In the genomic region with DNA sequence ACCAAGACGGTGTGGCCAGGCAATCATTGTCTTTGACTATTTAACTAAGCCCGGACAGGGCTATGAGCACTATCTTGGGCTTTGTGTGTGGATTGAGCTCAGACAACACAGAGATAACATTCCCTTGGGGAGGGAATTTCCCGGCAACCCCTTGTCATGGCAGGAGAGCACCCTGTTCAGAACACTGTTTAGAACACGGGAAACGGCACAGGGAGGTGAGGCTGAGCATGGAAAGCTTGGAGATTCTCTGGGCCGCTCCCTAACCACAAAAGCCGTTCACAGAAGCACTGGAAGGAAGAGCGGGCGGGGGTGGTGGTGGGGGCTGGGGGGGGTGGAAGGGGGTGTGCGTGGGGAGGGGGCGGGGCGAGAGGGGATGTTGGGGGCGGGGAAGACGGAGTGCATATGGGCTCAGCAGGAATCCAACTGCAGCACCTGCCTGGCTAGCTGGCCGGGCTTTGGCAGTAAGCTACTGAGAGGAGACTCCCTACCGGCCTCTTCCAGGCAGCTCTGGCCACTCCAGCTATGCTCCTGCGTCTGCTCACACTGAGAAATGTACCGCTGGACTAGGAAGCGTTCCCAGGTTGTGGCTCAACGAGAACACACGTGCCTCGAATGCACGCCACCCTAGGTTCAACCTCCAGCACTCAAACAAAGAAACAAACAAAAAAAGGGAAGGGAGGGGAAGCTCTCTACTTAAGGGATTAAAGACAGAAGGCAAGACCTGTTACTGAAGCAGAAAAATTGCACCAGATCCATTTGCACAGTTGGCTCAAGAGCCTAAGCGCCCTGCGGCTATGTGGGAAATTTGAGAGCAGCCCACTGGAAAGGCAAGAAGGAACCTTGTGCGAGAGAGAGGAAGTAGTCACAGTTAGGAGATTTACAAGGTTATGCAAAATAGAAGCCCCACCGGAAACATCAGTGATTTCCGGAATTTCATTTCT, we compare ENCODE assay signal across 8 mouse cellular contexts. TPM values are rescaled to one million over a fixed set of nuclear protein-coding genes. Genes with fewer than 3 reads are reported as not detected.
DNase-seq lines count a peak whose midpoint lies in the region; ATAC-seq and TF ChIP-seq lines count a peak whose summit lies in the region.

No protein-coding gene starts in this region.

- no peaks in the 10 kb centered on the region for H3K79me2 ChIP-seq in CH12.LX (replicated peaks; ENCODE audit: control insufficient read depth, extremely low read depth, insufficient read depth, poor library complexity, severe bottlenecking)

- 0 out of 2 replicates have a peak, but pooled peaks have one; percentile 23 for TF ChIP-seq POLR2A in CH12.LX (IDR thresholded peaks at IDR 0.05; ENCODE audit: low read depth, low read length)
- TF ChIP-seq POLR2A in thymus, adult 2 months (IDR thresholded peaks at IDR 0.05; ENCODE audit: control insufficient read depth, extremely low read depth, insufficient read depth, low read length, poor library complexity), result no peak

- TF ChIP-seq RAD21 in CH12.LX (IDR thresholded peaks at IDR 0.05; ENCODE audit: low read depth, low read length), result no peak

- TF ChIP-seq CTCF in CH12.LX (conservative IDR thresholded peaks at IDR 0.05 in 1 of 2, IDR thresholded peaks at IDR 0.05 in 1 of 2; ENCODE audit: low read depth in 2 of 2, low read length in 2 of 2), result no peak
- no peak for TF ChIP-seq CTCF in thymus, adult 2 months (IDR thresholded peaks at IDR 0.05; ENCODE audit: borderline replicate concordance, control insufficient read depth, extremely low read depth, insufficient read depth, low read length, poor library complexity)

- H3K36me3 ChIP-seq in CH12.LX (replicated peaks in 1 of 2; ENCODE audit: control insufficient read depth in 1 of 2, insufficient read depth in 1 of 2, low read length in 1 of 2), result no peaks in the 10 kb centered on the region
- H3K36me3 ChIP-seq in embryonic facial prominence, embryonic 14.5 days (ENCODE audit: control insufficient read depth, insufficient read depth, low read length), result no peaks in the 10 kb centered on the region
- no peaks in the 10 kb centered on the region for H3K36me3 ChIP-seq in limb, embryonic 10.5 days
- no peaks in the 10 kb centered on the region for H3K36me3 ChIP-seq in thymus, adult 2 months (ENCODE audit: control insufficient read depth, insufficient read depth, low read length)

- no peaks in the 10 kb centered on the region for H3K27me3 ChIP-seq in CH12.LX (replicated peaks)
- no peaks in the 10 kb centered on the region for H3K27me3 ChIP-seq in embryonic facial prominence, embryonic 14.5 days (replicated peaks; ENCODE audit: control insufficient read depth, insufficient read depth, low read length)
- H3K27me3 ChIP-seq in limb, embryonic 10.5 days (ENCODE audit: low read depth, poor library complexity, severe bottlenecking), result no peaks in the 10 kb centered on the region
- no peaks in the 10 kb centered on the region for H3K27me3 ChIP-seq in thymus, adult 2 months (ENCODE audit: control insufficient read depth, insufficient read depth, low read length)

- TF ChIP-seq EP300 in CH12.LX (IDR thresholded peaks at IDR 0.05; ENCODE audit: low read length), result peak; percentile 38; the same call in 1 of the 2 replicates

- intact Hi-C loops in heart, postnatal 14 days (cut with DNase I), result loop anchor here (2.0 to 10.0 kb wide), 3 partner anchors 17 to 757 kb away; no protein-coding TSS in a partner anchor

- 11% methylated on average over 24 of the region's 28 CpGs for WGBS in embryonic facial prominence, embryonic 14.5 days
- 19% methylated on average over 28 of the region's 28 CpGs for WGBS in limb, embryonic 10.5 days
- 8% methylated on average over 26 of the region's 28 CpGs for WGBS in thymus, adult 2 months

- in situ Hi-C loops in CH12.LX (cut with MboI; ENCODE audit: low pct_ligation_motif_present, low pct_unique_long_range_greater_than_20kb, low sequenced_read_pairs), result loop anchor here (10.0 kb wide), 3 partner anchors 257 to 677 kb away; no protein-coding TSS in a partner anchor

- peak; percentile 88 for ATAC-seq in embryonic facial prominence, embryonic 14.5 days (ENCODE audit: low read depth)

- no peak overlapping the region for H3K4me3 ChIP-seq in CH12.LX (replicated peaks in 1 of 3; ENCODE audit: low read depth in 2 of 3, low read length in 2 of 3, poor library complexity in 1 of 3)
- H3K4me3 ChIP-seq in embryonic facial prominence, embryonic 14.5 days (ENCODE audit: low read depth, low read length), result peak overlapping the region; percentile 30
- peak overlapping the region; percentile 45 for H3K4me3 ChIP-seq in limb, embryonic 10.5 days
- peak overlapping the region; percentile 46 for H3K4me3 ChIP-seq in thymus, adult 2 months (ENCODE audit: control insufficient read depth, insufficient read depth, low read length)

- H3K4me2 ChIP-seq in CH12.LX (ENCODE audit: insufficient read depth, low read depth, poor library complexity, severe bottlenecking), result no peak overlapping the region
- peak overlapping the region; percentile 61 for H3K4me2 ChIP-seq in embryonic facial prominence, embryonic 14.5 days (ENCODE audit: low read depth, low read length)

- dilution Hi-C loops in CH12.LX (cut with MboI; ENCODE audit: extremely low pct_ligation_motif_present, extremely low pct_unique_long_range_greater_than_20kb, low sequenced_read_pairs), result no loop called here

- peak; percentile 55 for DNase-seq in CH12.LX (ENCODE audit: extremely low read depth)
- DNase-seq in adrenal gland, postnatal 10 days, result peak; percentile 33
- DNase-seq in embryonic facial prominence, embryonic 14.5 days (ENCODE audit: low spot score), result peak; percentile 92
- DNase-seq in heart, postnatal 14 days, result peak; percentile 27 to 34
- DNase-seq in limb, embryonic 10.5 days (ENCODE audit: low spot score), result peak; percentile 59
- DNase-seq in mesoderm, embryonic 11.5 days (ENCODE audit: low read depth, low spot score), result peak; percentile 52
- DNase-seq in thymus, adult 2 months, result peak; percentile 35
- DNase-seq in left cerebral cortex, adult 11 months (ENCODE audit: low spot score), result no peak

- H3K9ac ChIP-seq in CH12.LX (ENCODE audit: insufficient read depth, low read depth), result no peak overlapping the region
- H3K9ac ChIP-seq in embryonic facial prominence, embryonic 14.5 days (ENCODE audit: low read depth, low read length), result peak overlapping the region; percentile 47

- peaks cover 7 to 14% of the 10 kb centered on the region in 2 experiments for H3K4me1 ChIP-seq in CH12.LX (ENCODE audit: control insufficient read depth in 1 of 2, insufficient read depth in 2 of 2)
- H3K4me1 ChIP-seq in embryonic facial prominence, embryonic 14.5 days (ENCODE audit: control insufficient read depth, insufficient read depth, low read length), result no peaks in the 10 kb centered on the region
- H3K4me1 ChIP-seq in limb, embryonic 10.5 days, result peaks cover 12% of the 10 kb centered on the region
- H3K4me1 ChIP-seq in thymus, adult 2 months (replicated peaks; ENCODE audit: control insufficient read depth, insufficient read depth, low read length), result peaks cover 17% of the 10 kb centered on the region

- no peak overlapping the region for H3K27ac ChIP-seq in CH12.LX (ENCODE audit: insufficient read depth, low read depth)
- peak overlapping the region; percentile 57 for H3K27ac ChIP-seq in embryonic facial prominence, embryonic 14.5 days (replicated peaks; ENCODE audit: low read depth, low read length)
- peak overlapping the region; percentile 83 for H3K27ac ChIP-seq in limb, embryonic 10.5 days
- H3K27ac ChIP-seq in thymus, adult 2 months (ENCODE audit: control insufficient read depth, insufficient read depth, low read length), result peak overlapping the region; percentile 94

- no peaks in the 10 kb centered on the region for H3K9me3 ChIP-seq in CH12.LX (replicated peaks; ENCODE audit: low read length)
- no peaks in the 10 kb centered on the region for H3K9me3 ChIP-seq in embryonic facial prominence, embryonic 14.5 days (ENCODE audit: control insufficient read depth, low read length)
- no peaks in the 10 kb centered on the region for H3K9me3 ChIP-seq in limb, embryonic 10.5 days (replicated peaks)

TF ChIP-seq in CH12.LX, 34 proteins besides CTCF, POLR2A, EP300 and RAD21 (continues in another document):
- no peak; the same call in 1 of the 2 replicates for TF ChIP-seq HCFC1 (IDR thresholded peaks at IDR 0.05; ENCODE audit: low read depth, low read length)
- TF ChIP-seq JUN (IDR thresholded peaks at IDR 0.05; ENCODE audit: insufficient read depth, low read depth, low read length), result no peak
- peak; percentile 10; the same call in 1 of the 2 replicates for TF ChIP-seq BHLHE40 (IDR thresholded peaks at IDR 0.05; ENCODE audit: low read depth, low read length)
- TF ChIP-seq TCF12 (IDR thresholded peaks at IDR 0.05; ENCODE audit: low read depth, low read length), result no peak
- TF ChIP-seq NRF1 (IDR thresholded peaks at IDR 0.05; ENCODE audit: low read depth, low read length), result no peak
- no peak for TF ChIP-seq CHD1 (IDR thresholded peaks at IDR 0.05; ENCODE audit: low read depth, low read length)

RNA-seq across cellular contexts. Expression of a gene that starts 8.7 kb away (rescaled TPM):
- total RNA-seq in CH12.LX (2012; rRNA removed) (18.9 and 21.5 TPM in 2 replicates), CH12.LX (2014; rRNA removed) (24.9 and 25.6 TPM in 2 replicates)
- 23.6 and 29.2 TPM in 2 replicates for polyA plus RNA-seq in CH12.LX (2012; ENCODE audit: insufficient read length, low read depth)
- total RNA-seq in adrenal gland, postnatal 10 days (2021), result 10 to 100 TPM; 14.8 to 19.4 TPM
- 10.6 and 11.4 TPM in 2 replicates for polyA plus RNA-seq in embryonic facial prominence, embryonic 14.5 days (2014; fragmentation: Nextera tagmentation; extraction: Ambion mirVana)
- total RNA-seq in heart, postnatal 14 days (2021), result 10 to 100 TPM in 1 of 2 experiments, 1 to 10 TPM in 1; 8.4 to 11.9 TPM
- 15.5 and 16.3 TPM in 2 replicates for polyA plus RNA-seq in limb, embryonic 10.5 days (2016; fragmentation: Nextera tagmentation; extraction: Ambion mirVana)
- 19.0 and 23.0 TPM in 2 replicates for polyA plus RNA-seq in thymus, adult 2 months (2012; rRNA removed)

RNA-seq across cellular contexts. Expression of a gene that starts 31.0 kb away (rescaled TPM):
- total RNA-seq in CH12.LX (2012; rRNA removed), result 750 and 836 TPM in 2 replicates
- total RNA-seq in CH12.LX (2014; rRNA removed), result 425 and 450 TPM in 2 replicates
- 627 and 753 TPM in 2 replicates for polyA plus RNA-seq in CH12.LX (2012; ENCODE audit: insufficient read length, low read depth)
- 100 to 1,000 TPM; 355 to 389 TPM for total RNA-seq in adrenal gland, postnatal 10 days (2021)
- polyA plus RNA-seq in embryonic facial prominence, embryonic 14.5 days (2014; fragmentation: Nextera tagmentation; extraction: Ambion mirVana), result 1,378 and 1,440 TPM in 2 replicates
- 100 to 1,000 TPM; 282 to 334 TPM for total RNA-seq in heart, postnatal 14 days (2021)
- polyA plus RNA-seq in limb, embryonic 10.5 days (2016; fragmentation: Nextera tagmentation; extraction: Ambion mirVana), result 1,121 and 1,290 TPM in 2 replicates
- 511 and 554 TPM in 2 replicates for polyA plus RNA-seq in thymus, adult 2 months (2012; rRNA removed)

RNA-seq across cellular contexts. Expression of a gene that starts 58.2 kb away (rescaled TPM):
- 244 and 326 TPM in 2 replicates for total RNA-seq in CH12.LX (2012; rRNA removed)
- total RNA-seq in CH12.LX (2014; rRNA removed), result 278 and 297 TPM in 2 replicates
- polyA plus RNA-seq in CH12.LX (2012; ENCODE audit: insufficient read length, low read depth), result 501 and 701 TPM in 2 replicates
- 100 to 1,000 TPM; 167 to 169 TPM for total RNA-seq in adrenal gland, postnatal 10 days (2021)
- 241 and 249 TPM in 2 replicates for polyA plus RNA-seq in embryonic facial prominence, embryonic 14.5 days (2014; fragmentation: Nextera tagmentation; extraction: Ambion mirVana)
- total RNA-seq in heart, postnatal 14 days (2021), result 100 to 1,000 TPM; 134 to 135 TPM
- polyA plus RNA-seq in limb, embryonic 10.5 days (2016; fragmentation: Nextera tagmentation; extraction: Ambion mirVana), result 399 and 416 TPM in 2 replicates
- polyA plus RNA-seq in thymus, adult 2 months (2012; rRNA removed), result 45.3 and 46.8 TPM in 2 replicates

Comparison
In these comparisons a context has a peak if more than half of its experiments do, and no peak if none do; other contexts are left out.
1. H3K4me3 ChIP-seq: peak in embryonic facial prominence, embryonic 14.5 days (single experiment), limb, embryonic 10.5 days (single experiment) and thymus, adult 2 months (single experiment); none in CH12.LX (0 of 3).